Mouse (Mus musculus) cerebellum, adult 8-10 months (tissue): Measurements from ENCODE around the gene Arhgap19.
A peak's percentile ranks its signal among the peaks of the same experiment; 100 is the strongest.

Source experiments
- DNase-seq: peaks from one replicate; pipeline ENCODE4 v3.0.0; 2022

Gene Arhgap19

GRCm38 (mm10) chr19:41797536-41797935 lies 4.3 kb downstream of the Arhgap19 start:
- DNase-seq = no peak

GRCm38 (mm10) chr19:41796789-41797327 lies 5.0 kb downstream of the Arhgap19 start:
- no peak for DNase-seq

- no peak for DNase-seq
Observed at GRCm38 (mm10) chr19:41796148-41796760, 5.6 kb downstream of the Arhgap19 start.

DNA sequence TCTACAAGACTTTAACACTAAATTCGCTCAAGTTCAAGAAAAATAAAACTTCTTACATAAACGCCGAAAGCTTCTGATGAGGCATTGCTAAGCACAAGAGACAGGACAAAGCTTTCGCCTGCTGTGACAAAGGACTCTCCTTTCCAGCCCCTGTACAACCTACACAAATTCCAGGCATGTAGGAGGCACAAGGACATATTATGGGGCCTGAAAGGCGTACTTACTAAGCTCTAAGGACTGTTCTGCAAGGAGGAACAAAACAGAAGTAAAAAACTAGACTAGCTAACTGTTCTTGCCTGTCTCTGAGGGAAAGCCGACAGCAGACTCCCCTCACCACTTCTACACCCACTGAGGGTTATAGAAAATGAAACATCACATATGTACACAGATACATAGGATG lies 6.9 kb downstream of the Arhgap19 start:
- no peak for DNase-seq

- DNase-seq = no peak
Observed at GRCm38 (mm10) chr19:41794017-41794416, 7.8 kb downstream of the Arhgap19 start.

- DNase-seq = no peak
Observed at GRCm38 (mm10) chr19:41792934-41793486, 8.8 kb downstream of the Arhgap19 start.

- no peak for DNase-seq
Observed at GRCm38 (mm10) chr19:41791384-41791783, 10.5 kb downstream of the Arhgap19 start.

- DNase-seq = no peak
Observed at GRCm38 (mm10) chr19:41789110-41789961, 12.5 kb downstream of the Arhgap19 start.

DNA sequence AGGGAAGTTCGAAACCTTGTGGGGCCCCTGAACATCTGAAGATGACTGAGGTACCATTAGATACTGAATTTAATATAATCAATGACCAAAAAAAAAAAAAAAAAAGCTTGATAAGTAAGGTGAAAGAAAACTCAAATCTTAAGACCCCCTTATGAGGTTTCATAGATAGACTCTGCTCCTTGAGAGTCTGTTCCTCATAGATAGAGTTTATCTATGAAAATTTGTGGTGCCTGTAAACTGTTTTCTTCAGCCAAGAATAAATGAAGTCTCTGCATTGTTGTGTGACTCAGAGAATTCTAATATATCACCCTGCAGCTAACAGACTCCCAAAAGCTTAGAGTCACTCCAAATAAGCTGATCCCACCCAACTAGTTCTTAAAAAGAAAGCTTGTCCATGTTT lies 15.0 kb downstream of the Arhgap19 start:
- DNase-seq = no peak

DNA sequence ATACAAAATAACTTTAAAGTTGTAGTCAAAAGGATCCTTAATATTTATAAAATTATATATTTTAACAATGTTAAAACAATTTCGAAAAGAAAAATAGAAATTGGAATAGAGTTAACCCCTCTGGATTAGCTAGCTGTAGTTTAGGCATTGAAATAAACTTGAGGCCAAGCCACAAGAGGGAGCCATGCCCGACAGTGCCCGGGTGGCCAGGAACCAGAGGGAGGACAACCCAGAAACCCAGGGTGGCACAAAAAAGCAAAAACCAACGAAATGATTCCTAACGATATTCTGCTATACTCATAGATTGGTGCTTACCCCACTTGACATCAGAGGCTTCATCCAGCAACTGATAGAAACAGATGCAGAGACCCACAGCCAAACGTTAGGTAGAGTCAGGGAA lies 24.3 kb downstream of the Arhgap19 start:
- peak; percentile 13 for DNase-seq

- no peak for DNase-seq
Observed at GRCm38 (mm10) chr19:41768711-41769110, 33.1 kb downstream of the Arhgap19 start.

GRCm38 (mm10) chr19:41766628-41767027 lies 35.2 kb downstream of the Arhgap19 start:
- no peak for DNase-seq

DNA sequence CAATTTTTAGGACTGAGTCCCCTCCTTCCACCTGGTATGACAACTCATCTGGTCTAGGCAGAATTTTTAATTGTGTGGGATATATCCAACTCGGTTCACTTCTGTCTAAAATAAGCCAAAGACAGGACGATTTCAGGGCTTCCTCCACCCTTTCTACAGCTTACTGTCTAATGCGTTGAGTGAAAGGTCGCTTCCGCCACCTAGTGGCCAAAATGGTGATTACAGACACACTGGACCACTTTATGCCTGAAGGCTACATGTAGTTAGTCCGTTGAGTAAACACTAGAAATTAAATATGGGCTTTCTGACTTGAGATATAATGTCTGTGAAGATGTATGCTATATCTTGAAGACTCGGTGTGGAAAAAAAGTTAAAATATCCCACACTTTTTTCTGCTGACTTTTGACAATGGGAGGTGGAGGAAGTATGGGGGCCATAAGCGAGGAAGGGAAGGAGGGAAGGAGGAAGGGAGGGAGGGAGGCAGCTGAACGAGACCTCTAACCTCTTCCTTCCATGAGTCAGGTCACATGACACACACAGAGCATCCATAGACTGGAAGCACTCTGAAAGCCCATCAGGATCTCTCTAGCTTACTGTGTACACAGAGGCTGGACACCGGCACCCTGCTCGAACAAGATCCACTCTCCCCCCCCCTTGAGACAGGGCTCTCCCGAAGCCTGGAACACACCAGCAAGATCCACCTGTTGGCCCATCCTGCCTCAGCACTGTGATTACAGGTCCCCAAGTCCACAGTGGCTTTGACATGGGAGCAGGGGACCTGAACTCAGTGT lies 37.8 kb downstream of the Arhgap19 start:
- DNase-seq = peak; percentile 77

- no peak for DNase-seq
Observed at GRCm38 (mm10) chr19:41761529-41761928, 40.3 kb downstream of the Arhgap19 start.

GRCm38 (mm10) chr19:41759765-41760164 lies 42.1 kb downstream of the Arhgap19 start:
- DNase-seq = no peak

DNA sequence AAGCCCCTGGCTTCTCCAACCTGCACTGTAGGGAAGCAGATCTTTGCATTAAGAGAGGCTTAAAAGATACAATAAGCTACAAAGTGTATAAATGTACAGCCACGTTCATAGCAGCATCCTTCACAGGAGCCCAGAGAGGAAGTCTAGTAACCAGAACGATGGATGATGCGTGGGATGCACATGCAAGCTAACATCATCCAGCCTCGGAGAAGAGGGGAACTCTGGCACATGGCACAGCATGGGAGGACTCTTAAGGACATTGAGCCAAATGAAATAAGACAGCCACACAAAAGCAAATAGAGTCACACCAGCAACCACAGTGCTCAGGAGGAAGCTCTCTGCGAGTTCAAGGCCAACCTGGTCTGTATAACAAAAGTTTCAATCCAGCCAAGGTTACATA lies 42.6 kb downstream of the Arhgap19 start:
- no peak for DNase-seq

DNA sequence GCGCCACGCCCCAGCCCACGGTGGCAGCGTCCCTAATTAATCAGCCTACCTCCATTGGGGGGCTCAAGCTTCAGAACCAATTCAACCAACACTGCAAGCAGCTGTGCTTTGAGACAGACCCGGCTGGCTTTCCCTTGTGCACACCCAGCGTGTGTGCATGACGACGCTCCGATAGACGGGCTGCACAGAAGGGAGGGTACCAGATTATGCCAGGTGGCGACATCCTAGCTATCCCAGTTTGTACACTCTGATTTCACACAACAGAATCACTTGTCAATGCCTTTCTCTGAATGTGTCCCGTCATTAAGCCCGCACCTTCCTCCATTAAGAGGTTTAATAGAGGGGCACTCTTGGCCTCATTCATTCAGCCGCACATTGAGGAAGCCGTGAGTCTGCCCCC lies 47.1 kb downstream of the Arhgap19 start:
- no peak for DNase-seq

GRCm38 (mm10) chr19:41751906-41752305 lies 49.9 kb downstream of the Arhgap19 start:
- DNase-seq = no peak

DNA sequence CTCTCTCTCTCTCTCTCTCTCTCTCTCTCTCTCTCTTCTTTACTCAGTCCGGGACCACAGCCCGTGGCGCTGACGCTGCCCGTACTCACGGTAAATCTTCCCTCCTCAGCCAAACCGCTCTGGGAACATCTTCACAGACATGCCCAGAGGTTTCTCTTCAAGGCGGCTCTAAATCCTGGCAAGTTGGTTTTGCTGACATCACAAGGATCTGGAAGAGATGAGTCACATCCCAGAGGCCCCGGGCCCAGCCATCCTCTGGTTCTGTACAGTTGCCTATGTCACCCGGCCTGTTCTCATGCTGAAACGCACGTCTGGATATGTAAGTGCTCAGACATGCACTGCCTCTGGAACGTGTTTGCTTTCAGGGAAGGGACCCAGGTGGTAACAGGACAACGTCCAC lies 54.4 kb downstream of the Arhgap19 start:
- DNase-seq = no peak

GRCm38 (mm10) chr19:41745941-41746557 lies 55.8 kb downstream of the Arhgap19 start:
- peak; percentile 11 for DNase-seq

GRCm38 (mm10) chr19:41743396-41743795 lies 58.5 kb downstream of the Arhgap19 start, which contains the start of gene Slit1:
Gene Slit1, minus strand, starts transcription at chr19:41743665.
- no peak for DNase-seq

- DNase-seq = no peak
Observed at GRCm38 (mm10) chr19:41738896-41739295, 63.0 kb downstream of the Arhgap19 start.
